Mouse (Mus musculus) bone marrow macrophage, adult 2 months (primary cell): ENCODE measurements around the gene Tmem236.

ENCODE experiments used
- CTCF ChIP-seq: IDR thresholded peaks from 2 replicates; pipeline ENCODE4 v1.5.1; 2012; ENCODE audit warnings: low read depth, mild to moderate bottlenecking, low read length, moderate library complexity
- POLR2A ChIP-seq: IDR thresholded peaks from 2 replicates; pipeline ENCODE4 v1.6.1; 2012; ENCODE audit warnings: mild to moderate bottlenecking, low read depth, low read length, borderline replicate concordance

DNA sequence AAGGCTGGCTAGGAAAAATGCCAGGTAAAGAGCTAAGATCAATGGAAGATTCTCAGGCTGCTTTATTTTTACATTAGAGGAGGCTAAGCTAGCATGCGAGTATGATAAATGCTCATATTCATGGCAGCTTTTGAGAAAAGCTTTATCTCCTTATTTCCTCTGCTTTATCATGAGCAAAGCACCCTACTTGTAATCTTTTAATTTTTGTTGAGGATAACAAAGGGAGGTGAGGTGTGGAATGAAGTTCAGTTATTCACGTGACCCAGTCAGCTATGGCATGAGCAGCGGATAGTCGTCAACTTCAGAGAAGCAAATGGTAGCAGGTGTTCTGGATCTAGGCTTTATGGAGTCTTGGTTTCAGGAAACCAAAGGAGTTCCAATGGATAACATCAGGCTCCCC, 62.6 kb downstream of the Tmem236 start:
- TF ChIP-seq CTCF: no peak
- TF ChIP-seq POLR2A: no peak
